Mouse (Mus musculus): ENCODE data around the gene Hipk2.

DNA sequence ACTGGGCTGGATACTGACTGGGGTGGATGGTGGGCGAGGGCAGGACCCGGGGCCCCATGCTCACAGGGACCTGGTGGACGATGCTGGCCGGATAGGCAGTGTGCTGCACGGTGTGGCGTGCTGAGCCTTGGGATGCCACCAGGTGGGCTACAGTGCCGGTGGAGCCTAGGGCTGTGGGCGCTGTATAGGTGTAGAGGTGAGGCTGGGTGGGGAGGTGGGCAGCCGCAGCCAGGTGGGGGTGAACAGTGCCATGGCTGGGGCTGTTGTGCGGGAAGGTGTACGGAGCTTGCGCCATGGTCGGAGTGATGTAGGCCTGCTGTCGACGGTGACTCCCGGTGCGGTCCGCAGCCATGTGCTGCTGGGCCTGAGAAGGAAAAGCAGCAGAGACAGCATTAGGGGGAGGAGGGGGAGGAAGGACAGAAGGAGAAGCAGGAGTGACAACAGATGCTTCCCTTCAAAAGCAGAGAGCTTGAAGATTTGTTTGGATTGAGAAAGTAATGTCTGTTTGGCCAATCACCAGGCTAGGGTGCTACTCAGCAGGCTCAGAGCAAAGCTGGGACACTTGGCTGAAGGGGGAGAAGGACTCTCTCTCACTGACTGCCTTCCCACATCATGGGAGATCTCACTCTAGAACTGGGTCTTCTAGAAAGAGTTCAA lies 177.6 kb downstream of the Hipk2 start:
- no peak for TF ChIP-seq CTCF (conservative IDR thresholded peaks at IDR 0.05; ENCODE audit: low read length)
- TF ChIP-seq POU5F1 (IDR thresholded peaks at IDR 0.05; ENCODE audit: borderline replicate concordance, low read length), result no peak
- no peak for TF ChIP-seq NANOG (IDR thresholded peaks at IDR 0.05; ENCODE audit: borderline replicate concordance, low read length)
